Mouse (Mus musculus) neural tube, embryonic 14.5 days (tissue): ENCODE measurements at regions not wholly inside any gene's neighbourhood (a gene's known extent, or its start where the extent isn't known, plus 50 kb on each side); places are given as distances from the start of the nearest gene placed in this dataset.

Experiments
- ATAC-seq: fragments of 200-750 bp; cut with Nextera tagmentation; 2 replicates; pipeline ENCODE4 v1.8.0; 2017; ENCODE audit warnings: low read depth, mild to moderate bottlenecking, moderate TSS enrichment, moderate library complexity
- H3K27ac ChIP-seq: fragments of 300-500 bp; sonication (generic); 2 replicates; pipeline ENCODE4 v1.5.1; 2014; ENCODE audit warnings: low read depth, mild to moderate bottlenecking, control low read depth, low read length, moderate library complexity, mixed read lengths
- H3K27me3 ChIP-seq: fragments of 300-500 bp; sonication (generic); 2 replicates; pipeline ENCODE4 v1.6.1; 2014; ENCODE audit warnings: low read length; ENCODE audit not compliant: control insufficient read depth, insufficient read depth
- H3K36me3 ChIP-seq: fragments of 300-500 bp; sonication (generic); 2 replicates; pipeline ENCODE4 v1.6.1; 2014; ENCODE audit warnings: low read length, mixed read lengths; ENCODE audit not compliant: control insufficient read depth, insufficient read depth
- H3K4me1 ChIP-seq: fragments of 300-500 bp; sonication (generic); 2 replicates; pipeline ENCODE4 v1.6.1; 2014; ENCODE audit warnings: low read length; ENCODE audit not compliant: control insufficient read depth, insufficient read depth
- H3K4me2 ChIP-seq: fragments of 300-500 bp; sonication (generic); 2 replicates; pipeline ENCODE4 v1.6.1; 2014; ENCODE audit warnings: mild to moderate bottlenecking, low read depth, low read length, control low read depth
- H3K4me3 ChIP-seq: fragments of 300-500 bp; sonication (generic); 2 replicates; pipeline ENCODE4 v1.5.1; 2014; ENCODE audit warnings: low read depth, low read length, control low read depth, mixed read lengths
- H3K9ac ChIP-seq: fragments of 300-500 bp; sonication (generic); replicated peaks from 2 replicates; pipeline ENCODE4 v1.6.1; 2014; ENCODE audit warnings: low read depth, mild to moderate bottlenecking, control low read depth, low read length, mixed read lengths
- H3K9me3 ChIP-seq: fragments of 300-500 bp; sonication (generic); 2 replicates; pipeline ENCODE4 v1.6.1; 2016; ENCODE audit warnings: low read length; ENCODE audit not compliant: control insufficient read depth
- WGBS: fragments of 180-500 bp; shearing (Covaris S2); extraction: QIAGEN DNeasy Blood & Tissue Kit; methylation state at CpG from one replicate; pipeline ENCODE4 v1.1.7; 2014; 5-methylcytosine and 5-hydroxymethylcytosine counted together

DNA sequence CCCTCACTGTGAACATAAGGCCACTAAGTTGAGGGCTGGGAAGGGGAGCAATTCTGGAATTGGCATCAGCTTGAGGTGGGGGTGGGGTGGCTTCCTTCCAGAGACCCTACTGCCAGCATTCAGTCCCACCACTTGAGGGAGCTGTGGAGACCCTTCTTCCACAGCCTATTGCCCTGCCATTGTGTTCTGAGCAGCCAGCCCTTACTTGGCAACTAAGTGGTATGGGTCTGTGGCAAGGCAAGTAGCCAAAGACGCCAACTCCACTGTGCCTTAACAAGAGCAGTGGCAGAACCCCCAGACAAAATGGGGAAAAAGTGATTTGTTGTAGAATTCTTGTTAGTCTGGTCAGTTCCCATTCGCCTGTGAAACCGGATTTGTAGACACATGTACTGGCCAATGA lies 365.4 kb upstream of the Gm26657 start:
- H3K36me3 ChIP-seq = no peaks in the 10 kb centered on the region
- H3K4me1 ChIP-seq = no peaks in the 10 kb centered on the region
- ATAC-seq = no peak
- H3K4me2 ChIP-seq = no peak overlapping the region
- no peak overlapping the region for H3K4me3 ChIP-seq
- no peaks in the 10 kb centered on the region for H3K27me3 ChIP-seq
- H3K9ac ChIP-seq = no peak overlapping the region
- H3K27ac ChIP-seq = no peak overlapping the region
- WGBS = 90% methylated on average over 3 of the region's 3 CpGs
- H3K9me3 ChIP-seq = no peaks in the 10 kb centered on the region

DNA sequence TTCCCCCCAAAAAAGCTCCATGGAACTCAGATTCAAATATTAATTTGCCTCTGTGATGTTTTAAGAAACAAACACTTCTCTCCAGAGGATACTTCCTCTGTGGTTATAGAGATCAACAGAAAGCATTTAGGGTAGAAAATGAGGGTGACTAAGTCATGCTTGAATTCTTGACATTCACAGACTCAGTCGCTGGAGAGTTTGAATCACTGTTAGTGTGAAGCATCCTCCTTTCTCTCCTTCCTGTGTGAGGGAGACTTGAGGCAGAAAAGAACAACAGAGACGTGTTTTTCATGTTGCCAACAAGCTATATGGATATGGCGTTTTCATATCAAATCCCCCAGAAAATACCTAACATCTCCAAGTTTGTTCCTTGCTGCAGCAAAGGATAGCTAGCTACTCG lies 366.1 kb upstream of the Gm26657 start:
- H3K36me3 ChIP-seq = no peaks in the 10 kb centered on the region
- no peaks in the 10 kb centered on the region for H3K9me3 ChIP-seq
- no peak overlapping the region for H3K9ac ChIP-seq
- H3K4me2 ChIP-seq = no peak overlapping the region
- no peak overlapping the region for H3K4me3 ChIP-seq
- no peaks in the 10 kb centered on the region for H3K4me1 ChIP-seq
- WGBS = 82% methylated on average over 4 of the region's 4 CpGs
- no peak overlapping the region for H3K27ac ChIP-seq
- ATAC-seq = no peak
- H3K27me3 ChIP-seq = no peaks in the 10 kb centered on the region

DNA sequence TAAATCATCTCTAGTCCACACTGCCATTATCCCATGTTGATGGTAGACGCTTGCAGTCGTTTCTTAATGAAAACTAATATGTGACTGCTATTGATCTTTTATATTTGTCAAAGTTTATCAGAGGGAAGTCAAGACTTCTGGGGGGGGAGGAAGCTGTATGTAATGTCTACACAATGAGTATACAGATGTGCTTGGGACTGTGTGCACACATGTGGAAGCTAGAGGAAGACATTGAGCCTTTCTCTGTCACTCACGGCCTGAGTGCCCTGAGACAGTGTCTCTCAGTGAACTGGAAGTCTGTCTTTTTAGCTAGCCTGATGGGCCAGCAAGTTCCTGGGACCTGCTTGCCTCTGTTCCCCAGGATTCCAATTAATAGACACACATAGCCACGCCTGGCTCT lies 366.7 kb upstream of the Gm26657 start:
- no peaks in the 10 kb centered on the region for H3K4me1 ChIP-seq
- H3K27me3 ChIP-seq = no peaks in the 10 kb centered on the region
- H3K9me3 ChIP-seq = no peaks in the 10 kb centered on the region
- H3K9ac ChIP-seq = no peak overlapping the region
- 79% methylated on average over 4 of the region's 4 CpGs for WGBS
- no peak for ATAC-seq
- no peak overlapping the region for H3K4me3 ChIP-seq
- H3K27ac ChIP-seq = no peak overlapping the region
- no peaks in the 10 kb centered on the region for H3K36me3 ChIP-seq
- no peak overlapping the region for H3K4me2 ChIP-seq

DNA sequence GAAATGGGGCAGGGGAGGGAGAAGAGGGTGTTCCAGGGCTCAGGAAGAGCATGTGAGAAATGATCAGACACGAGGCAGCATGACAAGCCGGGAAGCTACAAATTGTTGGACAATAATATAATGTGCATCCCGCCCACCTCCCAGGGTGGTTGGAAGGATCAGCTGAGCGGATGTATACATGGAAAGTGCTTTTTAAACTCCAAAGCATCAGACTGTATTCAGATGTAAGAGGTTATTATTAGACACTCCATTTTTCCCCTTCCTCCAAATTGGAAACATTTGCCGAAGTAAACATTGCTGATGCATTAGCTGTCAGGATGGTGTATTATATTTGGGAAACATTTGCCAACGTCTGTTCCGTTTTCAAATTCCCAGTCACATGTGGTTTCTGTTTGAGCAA lies 367.2 kb upstream of the Gm26657 start:
- H3K36me3 ChIP-seq = no peaks in the 10 kb centered on the region
- H3K4me2 ChIP-seq = no peak overlapping the region
- ATAC-seq = no peak
- no peaks in the 10 kb centered on the region for H3K4me1 ChIP-seq
- WGBS = 75% methylated on average over 7 of the region's 7 CpGs
- no peak overlapping the region for H3K27ac ChIP-seq
- H3K9ac ChIP-seq = no peak overlapping the region
- no peaks in the 10 kb centered on the region for H3K27me3 ChIP-seq
- no peaks in the 10 kb centered on the region for H3K9me3 ChIP-seq
- no peak overlapping the region for H3K4me3 ChIP-seq

DNA sequence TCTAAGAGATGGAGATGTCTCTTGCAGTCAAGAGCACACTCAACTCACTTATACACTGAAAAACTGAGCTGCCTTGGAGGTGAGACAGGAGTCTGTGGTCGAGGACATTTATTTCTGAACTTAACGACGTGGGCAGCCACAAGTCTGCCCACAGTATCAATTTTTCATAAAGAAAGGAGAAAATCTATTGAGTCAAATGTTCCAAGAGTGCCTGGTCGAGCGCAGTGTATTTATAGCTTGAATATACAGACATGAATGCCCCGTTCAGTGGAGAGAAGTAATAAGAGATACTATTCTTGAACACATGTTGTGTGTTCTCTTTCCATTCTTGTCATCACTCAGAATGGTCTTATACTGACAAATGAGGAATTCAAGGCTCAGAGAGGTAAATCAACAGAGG lies 375.3 kb upstream of the Gm26657 start:
- Histone ChIP-seq H3K9ac (no peak overlapping the region), H3K4me2 (no peak overlapping the region), H3K4me1 (no peaks in the 10 kb centered on the region), H3K27ac (no peak overlapping the region), H3K9me3 (no peaks in the 10 kb centered on the region), H3K4me3 (no peak overlapping the region), H3K36me3 (no peaks in the 10 kb centered on the region), H3K27me3 (no peaks in the 10 kb centered on the region)
- no peak; the same call in 1 of the 2 replicates for ATAC-seq
- 80% methylated on average over 6 of the region's 6 CpGs for WGBS

DNA sequence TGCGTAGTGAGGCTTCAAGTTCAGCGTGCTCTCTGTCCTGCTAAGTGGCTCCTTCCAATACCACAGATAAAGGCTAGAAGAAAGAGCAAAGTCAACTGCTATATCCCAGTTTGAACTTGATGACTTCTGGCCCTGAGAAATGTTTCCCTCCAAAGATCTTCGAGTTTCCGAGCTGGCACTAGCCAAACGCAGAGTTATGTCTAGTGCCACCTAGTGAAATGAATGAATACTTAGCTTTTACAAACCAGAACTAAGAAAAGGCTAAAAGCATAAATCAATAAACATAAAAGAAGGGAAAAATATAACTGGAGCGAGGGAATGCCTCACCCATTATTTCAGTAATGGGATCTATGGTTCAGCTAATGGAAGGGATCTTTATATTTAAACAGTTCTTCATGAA lies 377.7 kb upstream of the Gm26657 start:
- no peak for ATAC-seq
- no peaks in the 10 kb centered on the region for H3K9me3 ChIP-seq
- H3K4me2 ChIP-seq = no peak overlapping the region
- no peaks in the 10 kb centered on the region for H3K36me3 ChIP-seq
- H3K27me3 ChIP-seq = no peaks in the 10 kb centered on the region
- H3K4me3 ChIP-seq = no peak overlapping the region
- 62% methylated on average over 6 of the region's 6 CpGs for WGBS
- no peak overlapping the region for H3K9ac ChIP-seq
- H3K27ac ChIP-seq = no peak overlapping the region
- H3K4me1 ChIP-seq = no peaks in the 10 kb centered on the region

DNA sequence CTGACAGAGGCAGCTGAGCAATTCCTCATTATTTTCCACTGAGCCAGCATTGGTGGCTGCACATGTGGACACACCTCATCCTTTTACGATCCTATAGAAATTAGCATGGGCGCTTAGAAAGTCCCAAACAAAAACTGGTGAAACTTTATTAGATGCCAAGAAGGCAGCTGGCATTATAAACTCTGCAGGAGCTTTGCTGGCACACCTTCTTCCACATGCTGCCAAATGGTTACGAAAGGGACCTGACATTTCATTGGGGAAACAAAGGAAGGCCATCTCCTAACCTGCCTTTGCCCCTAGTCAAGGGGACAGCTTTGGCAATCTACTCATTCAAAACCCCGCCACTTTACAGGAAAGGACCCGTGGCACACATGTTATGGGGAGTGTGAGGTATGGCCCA lies 390.7 kb upstream of the Gm26657 start:
- Histone ChIP-seq H3K9ac (no peak overlapping the region), H3K27ac (no peak overlapping the region), H3K9me3 (no peaks in the 10 kb centered on the region), H3K36me3 (no peaks in the 10 kb centered on the region), H3K4me1 (no peaks in the 10 kb centered on the region), H3K27me3 (no peaks in the 10 kb centered on the region), H3K4me2 (no peak overlapping the region), H3K4me3 (no peak overlapping the region)
- no peak for ATAC-seq
- WGBS = 78% methylated on average over 5 of the region's 5 CpGs

DNA sequence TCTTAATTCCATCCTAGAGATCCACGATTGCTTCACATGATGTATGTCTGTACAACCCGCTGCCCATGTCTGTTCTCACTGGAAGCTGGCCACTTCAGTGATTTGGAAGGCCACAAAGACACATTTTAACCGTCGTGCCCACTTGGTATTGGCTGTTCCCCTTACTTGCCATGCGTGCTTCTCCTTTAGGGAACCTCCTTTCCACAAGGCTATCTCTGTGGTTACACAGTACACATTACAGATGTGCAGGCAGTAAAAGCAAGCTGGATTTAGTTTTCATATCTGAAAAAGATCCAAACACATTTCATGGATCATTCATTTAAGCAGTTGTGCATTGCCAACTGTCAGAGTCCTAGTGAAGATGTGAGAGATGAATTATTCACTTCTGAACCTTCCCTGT lies 414.7 kb upstream of the Gm26657 start:
- Histone ChIP-seq H3K36me3 (no peaks in the 10 kb centered on the region), H3K4me1 (no peaks in the 10 kb centered on the region), H3K9ac (no peak overlapping the region), H3K27ac (no peak overlapping the region), H3K27me3 (no peaks in the 10 kb centered on the region), H3K4me2 (no peak overlapping the region), H3K9me3 (no peaks in the 10 kb centered on the region), H3K4me3 (no peak overlapping the region)
- ATAC-seq = no peak
- WGBS = 87% methylated on average over 5 of the region's 5 CpGs

DNA sequence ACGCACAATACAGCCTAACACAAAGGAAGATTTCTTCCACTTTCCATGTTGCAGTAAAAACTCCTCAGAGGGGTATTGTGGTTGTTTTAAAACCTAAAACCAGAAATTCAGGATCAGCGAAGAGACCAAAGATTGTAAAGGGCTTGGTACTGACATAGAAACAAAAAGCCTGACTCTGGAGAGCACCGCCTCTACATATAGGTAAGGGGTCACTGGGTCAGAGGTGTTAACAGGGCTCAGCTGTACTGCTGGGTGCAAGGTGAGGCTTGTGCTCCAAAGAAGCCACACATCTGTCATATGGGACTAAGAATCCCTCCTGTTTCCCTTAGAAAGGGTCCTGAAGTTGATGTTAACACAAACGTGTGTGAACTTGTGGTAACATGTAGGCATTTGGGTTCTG lies 420.7 kb upstream of the Gm26657 start:
- 81% methylated on average over 4 of the region's 4 CpGs for WGBS

More for the DNA sequence above, 420.7 kb upstream of the Gm26657 start:
- no peaks in the 10 kb centered on the region for H3K9me3 ChIP-seq
- no peak overlapping the region for H3K4me3 ChIP-seq
- no peak overlapping the region for H3K9ac ChIP-seq
- no peaks in the 10 kb centered on the region for H3K36me3 ChIP-seq
- no peaks in the 10 kb centered on the region for H3K4me1 ChIP-seq
- no peak overlapping the region for H3K4me2 ChIP-seq
- H3K27me3 ChIP-seq = no peaks in the 10 kb centered on the region
- no peak overlapping the region for H3K27ac ChIP-seq
- ATAC-seq = no peak
